ENCODE assay signal across 10 mouse cellular contexts in genomic region chr1:137571190-137571904, GRCm38 (mm10).
DNase-seq lines count a peak whose midpoint lies in the region; ATAC-seq lines count a peak whose summit lies in the region.
"Had no signal": no experiment of that assay in that cellular context is flagged by ENCODE, and none has a peak within 500 bp of the region (broad histone marks: within the 10 kb centered on the region; RNA-seq: fewer than 3 reads in every experiment).

No protein-coding gene starts in this region.

- no peak for ATAC-seq in activated CD4-positive, CD25-positive, alpha-beta regulatory T cell, adult 4 months

- H3K4me3 ChIP-seq in heart, embryonic 10.5 days, result no peak overlapping the region
- H3K4me3 ChIP-seq: erythroblast, embryonic 14.5 days had no signal

- no peaks in the 10 kb centered on the region for H3K36me3 ChIP-seq in heart, embryonic 10.5 days

- no peaks in the 10 kb centered on the region for H3K4me1 ChIP-seq in heart, embryonic 10.5 days

- no peaks in the 10 kb centered on the region for H3K9me3 ChIP-seq in heart, embryonic 10.5 days

- H3K27me3 ChIP-seq in heart, embryonic 10.5 days (ENCODE audit: insufficient read depth, poor library complexity, severe bottlenecking), result no peaks in the 10 kb centered on the region

- H3K27ac ChIP-seq in heart, embryonic 10.5 days, result no peak overlapping the region

- DNase-seq in heart, adult 18-20 months, result peak; percentile 29 to 55
- no peak for DNase-seq in heart, embryonic 10.5 days (ENCODE audit: low spot score)
- peak; percentile 28 for DNase-seq in 3134 (ENCODE audit: extremely low read depth, insufficient read length, low spot score)
- peak; percentile 4 for DNase-seq in NIH3T3 (ENCODE audit: low read depth)
- DNase-seq in lung, postnatal 10 days, result peak; percentile 7
- no peak for DNase-seq in frontal cortex, postnatal 14 days (ENCODE audit: low spot score in 2 of 2)
- DNase-seq: liver; right cerebral cortex, adult 18-20 months had no signal

- 69% methylated on average over 4 of the region's 4 CpGs for WGBS in heart, embryonic 10.5 days

Comparison
In these comparisons a context has a peak if more than half of its experiments do, and no peak if none do; other contexts are left out.
1. DNase-seq: peak in heart, adult 18-20 months (2 of 2), 3134 (single experiment), NIH3T3 (single experiment) and lung, postnatal 10 days (single experiment); none in heart, embryonic 10.5 days (single experiment) and frontal cortex, postnatal 14 days (0 of 2).